Mouse (Mus musculus) liver, embryonic 15.5 days (tissue): ENCODE measurements around the gene Rnf34. TPM values are rescaled to one million over a fixed set of nuclear protein-coding genes. Genes with fewer than 3 reads are reported as not detected.

ENCODE experiments used
- ATAC-seq: fragments of 200-750 bp; cut with Nextera tagmentation; 2 replicates; pipeline ENCODE4 v1.8.0; 2017; ENCODE audit warnings: moderate number of reproducible peaks, mild to moderate bottlenecking, moderate library complexity; ENCODE audit not compliant: insufficient read depth
- H3K27ac ChIP-seq: fragments of 300-500 bp; sonication (generic); replicated peaks from 2 replicates; pipeline ENCODE4 v1.5.1; 2015; ENCODE audit warnings: mild to moderate bottlenecking, inconsistent platforms
- H3K27me3 ChIP-seq: fragments of 300-500 bp; sonication (generic); 2 replicates; pipeline ENCODE4 v1.6.1; 2015; ENCODE audit warnings: mild to moderate bottlenecking, inconsistent platforms
- H3K36me3 ChIP-seq: fragments of 300-500 bp; sonication (generic); replicated peaks from 2 replicates; pipeline ENCODE4 v1.6.1; 2015; ENCODE audit warnings: moderate library complexity, mild to moderate bottlenecking, inconsistent platforms
- H3K4me1 ChIP-seq: fragments of 300-500 bp; sonication (generic); replicated peaks from 2 replicates; pipeline ENCODE4 v1.6.1; 2015; ENCODE audit warnings: inconsistent platforms
- H3K4me2 ChIP-seq: fragments of 300-500 bp; sonication (generic); 2 replicates; pipeline ENCODE4 v1.6.1; 2015; ENCODE audit warnings: moderate library complexity, mild to moderate bottlenecking, inconsistent platforms
- H3K4me3 ChIP-seq: fragments of 300-500 bp; sonication (generic); replicated peaks from 2 replicates; pipeline ENCODE4 v1.5.1; 2015; ENCODE audit warnings: mild to moderate bottlenecking, inconsistent platforms
- H3K9ac ChIP-seq: fragments of 300-500 bp; sonication (generic); 2 replicates; pipeline ENCODE4 v1.6.1; 2015; ENCODE audit warnings: moderate library complexity, mild to moderate bottlenecking, inconsistent platforms
- H3K9me3 ChIP-seq: fragments of 300-500 bp; sonication (generic); replicated peaks from 2 replicates; pipeline ENCODE4 v1.6.1; 2016; ENCODE audit warnings: inconsistent platforms
- WGBS: fragments of 180-500 bp; shearing (Covaris S2); methylation state at CpG from one replicate; pipeline ENCODE4 v1.1.7; 2015; ENCODE audit warnings: mixed read lengths; ENCODE audit not compliant: insufficient replicate concordance; 5-methylcytosine and 5-hydroxymethylcytosine counted together
- polyA plus RNA-seq: library from polyadenylated mRNA; unstranded; fragments of >200 nt; fragmentation: Nextera tagmentation; extraction: Ambion mirVana; gene quantifications from 2 replicates; pipeline ENCODE4 v1.2.1, GENCODE M21; 2015

Rnf34 gene
- polyA plus RNA-seq, 1 experiment from 2014 or later, result 11.0 TPM

- peak overlapping the region; percentile 81 for H3K4me3 ChIP-seq
Measured at GRCm38 (mm10) chr5:122901179-122901578, 51.3 kb downstream of the Rnf34 start.

GRCm38 (mm10) chr5:122901666-122902065 is 51.8 kb downstream of the Rnf34 start:
- Histone ChIP-seq H3K27ac (peak overlapping the region; percentile 86; the same call in 1 of the 2 replicates), H3K4me2 (peak overlapping the region; percentile 98; the same call in 1 of the 2 replicates), H3K9me3 (no peaks in the 10 kb centered on the region), H3K36me3 (no peaks in the 10 kb centered on the region), H3K4me3 (no peak overlapping the region), H3K27me3 (no peaks in the 10 kb centered on the region), H3K4me1 (peaks cover 71% of the 10 kb centered on the region), H3K9ac (no peak overlapping the region)
- WGBS, result 10% methylated on average over 3 of the region's 3 CpGs
- ATAC-seq, result no peak

More at GRCm38 (mm10) chr5:122901179-122901578, 51.3 kb downstream of the Rnf34 start:
- H3K9me3 ChIP-seq, result no peaks in the 10 kb centered on the region
- H3K36me3 ChIP-seq, result no peaks in the 10 kb centered on the region
- no peaks in the 10 kb centered on the region for H3K27me3 ChIP-seq
- no peak for ATAC-seq
- H3K9ac ChIP-seq, result no peak overlapping the region; the same call in 1 of the 2 replicates
- peak overlapping the region; percentile 98 for H3K4me2 ChIP-seq
- peak overlapping the region; percentile 86; the same call in 1 of the 2 replicates for H3K27ac ChIP-seq
- 43% methylated on average over 11 of the region's 11 CpGs for WGBS
- peaks cover 75% of the 10 kb centered on the region for H3K4me1 ChIP-seq

DNA sequence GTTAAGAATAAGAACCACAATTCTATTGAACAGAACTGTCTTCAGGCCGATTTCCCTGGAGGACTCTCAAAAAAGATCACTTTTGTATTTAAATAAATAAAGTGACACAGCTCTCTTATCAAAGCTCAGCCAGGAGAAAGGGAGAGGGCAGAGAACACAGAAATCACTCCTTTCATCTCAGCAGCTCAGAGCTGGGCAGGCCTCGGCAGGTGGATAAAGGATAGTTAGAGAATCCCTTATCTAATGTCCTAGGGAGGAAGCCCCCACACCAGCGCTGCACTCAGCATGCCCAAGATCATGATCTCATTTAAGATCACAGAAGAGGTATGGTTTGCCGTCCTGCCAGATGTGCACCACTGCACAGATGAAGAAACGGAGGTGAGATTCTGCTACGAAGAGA is 52.4 kb downstream of the Rnf34 start:
- no peak overlapping the region for H3K4me3 ChIP-seq
- H3K27me3 ChIP-seq, result no peaks in the 10 kb centered on the region
- H3K27ac ChIP-seq, result no peak overlapping the region
- H3K9me3 ChIP-seq, result no peaks in the 10 kb centered on the region
- H3K4me2 ChIP-seq, result peak overlapping the region; percentile 98
- no peak for ATAC-seq
- H3K4me1 ChIP-seq, result peaks cover 68% of the 10 kb centered on the region
- H3K36me3 ChIP-seq, result no peaks in the 10 kb centered on the region
- 22% methylated on average over 6 of the region's 6 CpGs for WGBS
- H3K9ac ChIP-seq, result no peak overlapping the region

- no peak overlapping the region for H3K4me3 ChIP-seq
- H3K36me3 ChIP-seq, result no peaks in the 10 kb centered on the region
- peak overlapping the region; percentile 9; the same call in 1 of the 2 replicates for H3K27ac ChIP-seq
- ATAC-seq, result no peak
- no peak overlapping the region for H3K9ac ChIP-seq
- H3K9me3 ChIP-seq, result no peaks in the 10 kb centered on the region
- no peaks in the 10 kb centered on the region for H3K27me3 ChIP-seq
- H3K4me2 ChIP-seq, result 0 out of 2 replicates have a peak overlapping the region, but pooled peaks have one; percentile 98
- peaks cover 61% of the 10 kb centered on the region for H3K4me1 ChIP-seq
- 16% methylated on average over 5 of the region's 5 CpGs for WGBS
Measured at GRCm38 (mm10) chr5:122903165-122903564, 53.3 kb downstream of the Rnf34 start.

- Histone ChIP-seq H3K27ac (no peak overlapping the region), H3K36me3 (no peaks in the 10 kb centered on the region), H3K4me2 (no peak overlapping the region), H3K4me1 (peaks cover 23% of the 10 kb centered on the region), H3K9me3 (no peaks in the 10 kb centered on the region), H3K27me3 (no peaks in the 10 kb centered on the region), H3K9ac (no peak overlapping the region), H3K4me3 (no peak overlapping the region)
- WGBS, result 67% methylated on average over 1 of the region's 1 CpGs
- no peak for ATAC-seq
Measured at GRCm38 (mm10) chr5:122907182-122907581, 57.3 kb downstream of the Rnf34 start.

DNA sequence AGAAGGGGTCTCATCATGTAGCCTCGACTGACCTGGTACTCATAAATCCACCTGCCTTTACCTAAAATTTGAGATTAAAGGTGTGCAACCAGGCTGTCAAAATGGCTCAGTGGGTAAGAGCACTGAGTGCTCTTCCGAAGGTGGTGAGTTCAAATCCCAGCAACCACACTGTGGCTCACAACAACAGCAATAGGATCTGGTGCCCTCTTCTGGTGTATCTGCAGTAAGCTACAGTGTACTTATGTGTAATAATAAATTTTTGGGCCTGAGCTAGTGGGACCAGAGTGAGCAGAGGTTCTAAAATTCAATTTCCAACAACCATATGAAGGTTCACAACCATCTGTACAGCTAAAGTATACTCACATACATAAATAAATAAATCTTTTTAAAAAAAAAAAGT is 58.2 kb downstream of the Rnf34 start:
- Histone ChIP-seq H3K4me1 (peaks cover 15% of the 10 kb centered on the region), H3K9ac (no peak overlapping the region), H3K4me3 (no peak overlapping the region), H3K27me3 (no peaks in the 10 kb centered on the region), H3K4me2 (no peak overlapping the region), H3K9me3 (no peaks in the 10 kb centered on the region), H3K36me3 (no peaks in the 10 kb centered on the region), H3K27ac (no peak overlapping the region)
- 69% methylated on average over 2 of the region's 2 CpGs for WGBS
- no peak for ATAC-seq

DNA sequence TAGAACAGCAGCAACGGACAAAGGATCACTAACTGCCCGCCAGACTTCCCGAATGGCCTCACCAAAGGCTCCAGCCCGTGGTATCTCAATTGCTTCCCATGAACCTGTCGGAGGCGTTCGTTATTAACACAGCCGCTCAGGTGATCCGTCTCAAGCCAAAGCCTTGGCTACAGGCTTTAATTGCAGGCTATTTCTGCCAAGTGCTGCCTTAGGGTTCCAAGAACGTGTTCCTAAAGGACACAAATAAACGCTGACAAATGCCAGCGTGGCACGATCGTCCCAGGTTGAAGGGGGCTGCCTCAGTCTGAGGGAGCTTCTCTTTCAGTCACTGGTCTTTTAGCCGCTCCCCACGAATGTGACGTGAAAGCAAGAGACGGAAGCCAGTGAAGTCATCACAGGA is 59.6 kb downstream of the Rnf34 start:
- 77% methylated on average over 18 of the region's 18 CpGs for WGBS
- Histone ChIP-seq H3K9ac (no peak overlapping the region), H3K4me2 (no peak overlapping the region), H3K4me3 (no peak overlapping the region), H3K27me3 (no peaks in the 10 kb centered on the region), H3K9me3 (no peaks in the 10 kb centered on the region), H3K36me3 (no peaks in the 10 kb centered on the region), H3K4me1 (no peaks in the 10 kb centered on the region), H3K27ac (no peak overlapping the region)
- ATAC-seq, result no peak

DNA sequence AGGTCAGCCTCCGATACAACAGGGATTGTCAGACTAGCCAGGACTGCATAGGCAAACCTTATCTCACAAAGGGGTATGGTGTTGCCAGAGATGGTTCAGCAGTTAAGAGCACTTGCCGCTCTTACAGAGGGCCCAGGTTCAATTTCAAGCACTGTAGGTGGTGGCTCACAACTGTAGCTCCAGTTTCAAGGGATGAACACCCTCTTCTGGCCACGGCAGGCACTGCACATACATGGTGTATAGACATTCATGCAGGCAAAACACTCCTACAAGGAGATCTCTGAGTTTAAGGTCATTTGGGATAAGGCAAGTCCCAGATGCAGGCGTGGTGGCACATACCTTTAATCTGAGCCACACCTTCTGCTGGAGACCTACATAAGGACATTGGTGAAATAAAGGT is 63.0 kb downstream of the Rnf34 start:
- Histone ChIP-seq H3K4me1 (peaks cover 16% of the 10 kb centered on the region; the same call in 1 of the 2 replicates), H3K4me3 (no peak overlapping the region), H3K27ac (no peak overlapping the region), H3K27me3 (no peaks in the 10 kb centered on the region), H3K4me2 (no peak overlapping the region), H3K9me3 (no peaks in the 10 kb centered on the region), H3K36me3 (no peaks in the 10 kb centered on the region), H3K9ac (no peak overlapping the region)
- no peak for ATAC-seq
- WGBS, result 71% methylated on average over 4 of the region's 4 CpGs

DNA sequence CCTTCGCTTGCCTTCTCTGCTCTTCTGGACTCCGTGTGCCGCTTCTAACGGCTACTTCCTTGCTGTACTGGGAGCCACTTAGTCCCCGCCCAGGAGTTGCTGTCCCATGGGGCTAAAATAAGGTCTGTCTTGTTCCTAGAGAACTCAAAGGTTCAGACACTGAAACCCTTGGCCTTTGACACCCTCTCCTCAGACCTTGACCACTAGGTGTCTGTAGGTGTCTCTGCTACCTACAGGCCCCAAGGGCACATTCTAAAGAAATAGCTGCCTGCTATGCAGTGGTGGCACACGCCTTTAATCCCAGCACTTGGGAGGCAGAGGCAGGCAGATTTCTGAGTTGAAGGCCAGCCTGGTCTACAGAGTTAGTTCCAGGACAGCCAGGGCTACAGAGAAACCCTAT is 66.3 kb downstream of the Rnf34 start:
- no peak overlapping the region for H3K4me2 ChIP-seq
- H3K9me3 ChIP-seq, result no peaks in the 10 kb centered on the region
- 65% methylated on average over 6 of the region's 6 CpGs for WGBS
- no peaks in the 10 kb centered on the region for H3K27me3 ChIP-seq
- H3K9ac ChIP-seq, result no peak overlapping the region
- no peaks in the 10 kb centered on the region for H3K36me3 ChIP-seq
- peaks cover 26% of the 10 kb centered on the region for H3K4me1 ChIP-seq
- ATAC-seq, result no peak
- H3K27ac ChIP-seq, result no peak overlapping the region
- no peak overlapping the region for H3K4me3 ChIP-seq

GRCm38 (mm10) chr5:122917982-122918711 is 68.3 kb downstream of the Rnf34 start:
- no peaks in the 10 kb centered on the region for H3K27me3 ChIP-seq
- WGBS, result 55% methylated on average over 7 of the region's 7 CpGs
- no peaks in the 10 kb centered on the region for H3K9me3 ChIP-seq
- no peaks in the 10 kb centered on the region for H3K36me3 ChIP-seq
- no peak overlapping the region for H3K27ac ChIP-seq
- no peak overlapping the region for H3K4me2 ChIP-seq
- no peak overlapping the region for H3K4me3 ChIP-seq
- peaks cover 28% of the 10 kb centered on the region for H3K4me1 ChIP-seq
- ATAC-seq, result no peak
- no peak overlapping the region for H3K9ac ChIP-seq

DNA sequence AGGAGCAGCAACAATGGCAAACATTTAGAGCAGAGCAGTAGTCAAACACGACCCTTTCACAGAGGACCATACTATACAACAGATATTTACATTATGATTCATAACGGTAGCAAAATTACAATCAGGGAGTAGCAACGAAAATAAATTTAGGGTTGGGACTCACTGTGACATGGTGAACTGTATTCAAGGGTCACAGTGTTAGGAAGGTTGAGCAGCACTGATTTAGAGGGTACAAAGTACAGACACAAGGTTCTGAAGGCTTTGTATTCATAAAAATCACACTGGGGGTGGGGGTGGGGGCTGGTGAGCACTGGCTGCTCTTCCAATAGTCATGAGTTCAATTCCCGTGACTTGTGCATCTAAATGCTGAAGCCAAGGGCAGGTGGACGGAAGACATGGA is 70.7 kb downstream of the Rnf34 start:
- Histone ChIP-seq H3K4me1 (peaks cover 27% of the 10 kb centered on the region), H3K4me2 (no peak overlapping the region), H3K4me3 (no peak overlapping the region), H3K27ac (no peak overlapping the region), H3K27me3 (no peaks in the 10 kb centered on the region), H3K9ac (no peak overlapping the region), H3K36me3 (no peaks in the 10 kb centered on the region), H3K9me3 (no peaks in the 10 kb centered on the region)
- 66% methylated on average over 5 of the region's 5 CpGs for WGBS
- ATAC-seq, result no peak
